Mouse (Mus musculus) spleen, postnatal 36 days (tissue): ENCODE results near the gene Tanc1.
"Not testable (repeated sequence)": the region's sequence is repeated elsewhere in the genome, so short reads cannot be mapped to it uniquely, and the experiment has no call there.

Experiments used
- DNase-seq, 2 experiments: peaks; one replicate each; pipeline ENCODE4 v3.0.0; 2022; ENCODE audit warnings: low spot score in 2 of 2, mixed read lengths in 1 of 2

The Tanc1 gene

GRCm38 (mm10) chr2:59828777-59829508, 217.1 kb downstream of the Tanc1 start:
- peak in 1 of 2 experiments; percentile 18 for DNase-seq

- DNase-seq: no peak
Measured at GRCm38 (mm10) chr2:59829718-59830117, 217.9 kb downstream of the Tanc1 start.

GRCm38 (mm10) chr2:59830151-59830550, 218.3 kb downstream of the Tanc1 start:
- no peak for DNase-seq

GRCm38 (mm10) chr2:59830940-59831339, 219.1 kb downstream of the Tanc1 start:
- no peak for DNase-seq

- DNase-seq: no peak
Measured at GRCm38 (mm10) chr2:59831831-59832230, 220.0 kb downstream of the Tanc1 start.

GRCm38 (mm10) chr2:59838825-59839224, 227.0 kb downstream of the Tanc1 start:
- no peak for DNase-seq

GRCm38 (mm10) chr2:59839755-59840154, 227.9 kb downstream of the Tanc1 start:
- no peak for DNase-seq

- DNase-seq: no peak
Measured at GRCm38 (mm10) chr2:59840191-59840590, 228.3 kb downstream of the Tanc1 start.

- DNase-seq: no peak
Measured at GRCm38 (mm10) chr2:59841189-59841939, 229.5 kb downstream of the Tanc1 start.

GRCm38 (mm10) chr2:59841944-59842343, 230.1 kb downstream of the Tanc1 start:
- no peak for DNase-seq

- DNase-seq: no peak
Measured at GRCm38 (mm10) chr2:59842556-59843008, 230.7 kb downstream of the Tanc1 start.

- no peak for DNase-seq
Measured at GRCm38 (mm10) chr2:59843156-59843555, 231.3 kb downstream of the Tanc1 start.

GRCm38 (mm10) chr2:59843848-59844247, 232.0 kb downstream of the Tanc1 start:
- no peak for DNase-seq

- not testable (repeated sequence) for DNase-seq
Measured at GRCm38 (mm10) chr2:59851885-59852284, 240.0 kb downstream of the Tanc1 start.

- DNase-seq: no peak
Measured at GRCm38 (mm10) chr2:59852916-59853315, 241.1 kb downstream of the Tanc1 start.

- DNase-seq: no peak
Measured at GRCm38 (mm10) chr2:59853543-59853942, 241.7 kb downstream of the Tanc1 start.

GRCm38 (mm10) chr2:59854363-59854762, 242.5 kb downstream of the Tanc1 start:
- DNase-seq: no peak

- no peak for DNase-seq
Measured at GRCm38 (mm10) chr2:59862618-59863017, 250.8 kb downstream of the Tanc1 start.

GRCm38 (mm10) chr2:59870526-59870925, 258.7 kb downstream of the Tanc1 start:
- DNase-seq: no peak

- DNase-seq: no peak
Measured at GRCm38 (mm10) chr2:59876482-59876881, 264.6 kb downstream of the Tanc1 start.

GRCm38 (mm10) chr2:59877335-59877734, 265.5 kb downstream of the Tanc1 start:
- no peak for DNase-seq

- no peak for DNase-seq
Measured at GRCm38 (mm10) chr2:59878221-59878620, 266.4 kb downstream of the Tanc1 start.

GRCm38 (mm10) chr2:59881404-59881803, 269.6 kb downstream of the Tanc1 start:
- peak in 1 of 2 experiments; percentile 9 for DNase-seq
